Mouse (Mus musculus) urinary bladder, postnatal 4 days (tissue): ENCODE data around the gene Cttnbp2.
"Not testable (repeated sequence)": the region's sequence is repeated elsewhere in the genome, so short reads cannot be mapped to it uniquely, and the experiment has no call there.

Experiments used
- DNase-seq, 2 experiments: peaks; one replicate each; pipeline ENCODE4 v3.0.0; 2021 to 2022; ENCODE audit warnings: low spot score in 2 of 2

Gene Cttnbp2

GRCm38 (mm10) chr6:18415961-18416360, 98.7 kb downstream of the Cttnbp2 start:
- no peak for DNase-seq

GRCm38 (mm10) chr6:18411505-18412225, 103.0 kb downstream of the Cttnbp2 start:
- no peak for DNase-seq

GRCm38 (mm10) chr6:18408445-18408844, 106.2 kb downstream of the Cttnbp2 start:
- DNase-seq = no peak

- DNase-seq = no peak
Observed at GRCm38 (mm10) chr6:18401066-18401674, 113.5 kb downstream of the Cttnbp2 start.

GRCm38 (mm10) chr6:18381380-18381779, 133.3 kb downstream of the Cttnbp2 start:
- DNase-seq = no peak

GRCm38 (mm10) chr6:18380300-18381202, 134.1 kb downstream of the Cttnbp2 start:
- DNase-seq = no peak

GRCm38 (mm10) chr6:18377755-18378154, 136.9 kb downstream of the Cttnbp2 start:
- not testable (repeated sequence) for DNase-seq

GRCm38 (mm10) chr6:18374744-18375143, 139.9 kb downstream of the Cttnbp2 start:
- no peak for DNase-seq

- no peak for DNase-seq
Observed at GRCm38 (mm10) chr6:18373652-18374051, 141.0 kb downstream of the Cttnbp2 start.

GRCm38 (mm10) chr6:18372447-18373228, 142.0 kb downstream of the Cttnbp2 start:
- peak; percentile 43 to 69 for DNase-seq

- DNase-seq = no peak
Observed at GRCm38 (mm10) chr6:18369723-18370122, 144.9 kb downstream of the Cttnbp2 start.

GRCm38 (mm10) chr6:18369054-18369453, 145.6 kb downstream of the Cttnbp2 start:
- DNase-seq = no peak

GRCm38 (mm10) chr6:18362232-18362631, 152.4 kb downstream of the Cttnbp2 start:
- no peak for DNase-seq

- no peak for DNase-seq
Observed at GRCm38 (mm10) chr6:18360955-18361354, 153.7 kb downstream of the Cttnbp2 start.

GRCm38 (mm10) chr6:18360154-18360553, 154.5 kb downstream of the Cttnbp2 start:
- DNase-seq = no peak

GRCm38 (mm10) chr6:18349153-18349858, 165.3 kb downstream of the Cttnbp2 start:
- DNase-seq = no peak

- no peak for DNase-seq
Observed at GRCm38 (mm10) chr6:18344272-18344671, 170.4 kb downstream of the Cttnbp2 start.

- no peak for DNase-seq
Observed at GRCm38 (mm10) chr6:18338307-18338706, 176.3 kb downstream of the Cttnbp2 start.

GRCm38 (mm10) chr6:18335393-18335792, 179.2 kb downstream of the Cttnbp2 start:
- DNase-seq = no peak

- DNase-seq = no peak
Observed at GRCm38 (mm10) chr6:18322950-18323349, 191.7 kb downstream of the Cttnbp2 start.
